Mouse (Mus musculus): Measurements from ENCODE around the gene Ppp4r2.

Ppp4r2 gene

GRCm38 (mm10) chr6:100833355-100833754 lies at the start of gene Ppp4r2:
Ppp4r2 (plus strand) TSS chr6:100833622.
- ATAC-seq (ENCODE audit: low TSS enrichment), result peak; percentile 89

GRCm38 (mm10) chr6:100787726-100788125 lies 45.7 kb upstream of the Ppp4r2 start:
- no peak for ATAC-seq (ENCODE audit: low TSS enrichment)

DNA sequence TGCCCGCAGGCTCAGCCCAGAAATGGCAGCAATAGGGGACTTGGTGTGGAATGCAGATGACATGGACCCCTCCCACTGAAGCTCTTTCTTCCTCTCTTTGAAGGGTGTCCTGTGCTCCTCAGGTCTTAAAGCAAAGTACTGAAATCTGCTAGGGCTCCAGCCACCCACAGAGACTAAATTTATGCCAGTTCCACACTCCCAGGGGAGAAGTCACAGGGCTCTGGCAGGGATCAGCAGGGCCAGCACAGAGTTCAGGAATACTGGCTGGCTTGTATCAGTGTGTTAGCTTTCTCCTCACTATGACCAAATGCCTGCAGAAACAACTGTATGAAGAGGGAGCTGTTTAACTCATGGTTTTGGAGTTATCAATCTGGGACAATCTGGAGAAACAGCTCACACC lies 44.3 kb upstream of the Ppp4r2 start:
- ATAC-seq (ENCODE audit: low TSS enrichment), result no peak

DNA sequence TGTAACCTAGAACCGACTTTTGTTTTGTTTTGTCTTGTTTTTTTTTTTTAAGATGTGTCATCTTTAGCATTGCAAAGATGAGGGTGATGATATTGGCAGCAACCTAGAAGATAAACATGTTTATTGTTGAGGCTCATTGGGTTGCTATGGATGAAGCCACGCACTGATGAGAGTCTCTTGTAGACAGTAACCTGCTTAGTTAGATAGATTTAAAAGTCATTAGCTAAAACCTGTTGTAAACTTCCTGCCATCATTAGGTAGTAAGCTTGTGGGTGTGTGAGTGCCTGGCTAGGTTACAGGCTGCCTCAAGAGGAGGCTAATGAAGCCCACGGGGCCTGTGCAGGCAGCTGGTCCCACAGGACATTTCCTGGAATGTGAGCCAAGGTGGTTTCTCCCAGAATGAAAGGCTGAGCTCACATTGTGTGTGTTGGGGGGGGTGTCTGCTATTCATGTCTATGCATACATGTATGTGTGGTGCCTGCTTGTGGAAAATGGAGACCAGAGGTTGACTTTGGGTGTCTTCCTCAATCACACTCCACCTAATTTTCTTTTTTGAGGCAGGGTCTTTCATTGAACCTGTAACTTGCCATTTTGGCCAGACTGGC lies 41.3 kb upstream of the Ppp4r2 start:
- ATAC-seq (ENCODE audit: low TSS enrichment), result no peak

GRCm38 (mm10) chr6:100792973-100793769 lies 40.3 kb upstream of the Ppp4r2 start:
- no peak for ATAC-seq (ENCODE audit: low TSS enrichment)

DNA sequence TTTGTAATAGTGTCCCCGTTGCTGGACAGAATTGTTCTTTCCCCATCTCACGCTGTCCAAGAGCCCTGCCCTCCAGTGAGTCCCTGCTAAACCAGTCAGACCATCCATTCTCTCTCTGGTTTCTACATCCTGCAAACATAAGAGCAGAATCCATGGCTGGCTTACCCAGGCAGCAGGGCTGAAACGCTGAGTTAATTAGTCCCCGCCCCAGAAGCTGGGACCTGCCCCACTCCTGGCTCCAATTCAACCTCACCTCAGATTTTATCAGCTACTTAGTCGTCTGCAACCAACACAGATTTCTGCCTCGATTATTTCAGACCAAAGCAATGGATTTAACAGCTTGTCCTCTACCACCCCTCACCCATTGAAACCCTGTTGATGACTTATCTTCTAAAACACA lies 37.6 kb upstream of the Ppp4r2 start:
- ATAC-seq (ENCODE audit: low TSS enrichment), result no peak

- ATAC-seq (ENCODE audit: low TSS enrichment), result peak; percentile 53
These were observed 34.1 kb upstream of the Ppp4r2 start for GRCm38 (mm10) chr6:100799290-100799689.

DNA sequence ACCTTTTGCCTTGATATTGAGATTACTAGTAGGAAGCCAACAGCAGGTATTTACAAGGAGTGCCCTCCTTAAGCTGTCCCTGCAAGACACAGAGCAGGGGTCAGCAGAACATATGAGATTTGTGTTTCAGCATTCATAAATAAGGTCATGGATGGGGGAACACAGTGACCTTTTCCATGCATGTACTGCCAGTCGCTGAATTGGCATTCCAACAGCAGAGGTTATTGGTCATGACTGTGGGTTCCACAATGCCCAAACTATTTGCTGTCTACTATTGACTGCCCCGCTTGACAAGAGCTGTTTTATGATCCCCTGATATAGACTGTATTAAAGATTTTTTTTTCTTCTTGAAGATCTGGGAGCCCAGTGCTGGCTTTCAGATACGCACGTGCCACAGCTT lies 33.7 kb upstream of the Ppp4r2 start:
- ATAC-seq (ENCODE audit: low TSS enrichment), result no peak

DNA sequence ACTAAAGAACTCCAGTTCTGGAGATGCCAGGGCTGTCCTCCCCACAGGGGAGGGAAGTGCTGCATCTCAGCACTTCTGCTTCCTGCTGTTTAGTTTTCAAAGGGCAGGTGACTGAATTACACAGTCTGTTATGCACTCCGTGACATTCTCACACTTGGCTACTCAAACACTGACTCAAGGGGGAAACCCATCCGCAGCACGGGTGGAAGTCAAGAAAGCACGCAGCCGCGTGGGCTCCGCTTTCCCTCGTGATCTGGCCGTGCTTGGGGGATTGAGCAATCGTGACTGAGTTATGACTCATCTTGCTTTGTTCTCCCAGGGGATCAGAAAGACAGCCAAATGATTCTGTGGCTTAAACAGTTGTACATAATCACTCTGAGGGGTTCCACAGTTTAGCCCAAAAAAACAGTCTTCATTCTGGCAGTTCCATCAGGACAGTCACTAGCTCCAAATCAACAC lies 32.9 kb upstream of the Ppp4r2 start:
- ATAC-seq (ENCODE audit: low TSS enrichment), result peak; percentile 88

GRCm38 (mm10) chr6:100802381-100803083 lies 30.9 kb upstream of the Ppp4r2 start:
- ATAC-seq (ENCODE audit: low TSS enrichment), result no peak

- ATAC-seq (ENCODE audit: low TSS enrichment), result no peak
These were observed 30.2 kb upstream of the Ppp4r2 start for GRCm38 (mm10) chr6:100803250-100803649.

DNA sequence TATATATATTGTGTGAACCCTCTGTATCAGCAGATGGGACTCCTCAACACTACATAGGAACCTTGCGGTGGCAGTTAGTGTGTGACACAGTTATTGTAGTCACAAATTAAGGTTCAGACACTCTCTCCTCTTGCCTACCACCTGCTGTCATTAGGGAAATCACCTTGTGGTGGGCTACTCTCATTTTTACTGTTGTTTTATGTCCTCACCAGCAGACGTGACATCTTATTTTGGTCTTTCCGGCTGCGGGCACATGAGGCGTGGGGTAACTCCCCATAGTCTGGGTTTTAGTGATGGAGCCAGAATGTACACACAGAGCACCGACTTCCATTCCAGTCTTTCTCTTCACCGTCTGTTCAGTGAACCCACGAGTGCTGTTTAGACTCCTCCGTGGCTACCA lies 26.2 kb upstream of the Ppp4r2 start:
- no peak for ATAC-seq (ENCODE audit: low TSS enrichment)

DNA sequence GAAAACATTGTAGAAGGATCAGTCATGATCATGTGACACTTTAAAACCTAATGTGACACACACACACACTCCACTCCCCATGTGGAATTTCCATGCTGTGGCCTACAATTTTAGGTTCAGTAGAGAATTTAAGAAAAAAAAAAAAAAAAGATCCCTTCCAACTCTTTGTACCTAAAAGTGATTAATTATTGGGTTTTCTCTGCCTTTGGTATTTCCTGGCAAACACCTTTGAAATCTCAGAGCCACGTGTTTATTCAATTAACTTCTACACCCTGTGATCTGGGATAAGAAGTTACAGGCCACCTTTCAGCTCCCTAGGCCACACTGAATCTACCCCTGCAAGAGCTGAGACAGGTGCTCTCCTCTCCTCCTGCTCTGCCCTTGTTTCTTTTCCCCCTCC lies 25.7 kb upstream of the Ppp4r2 start:
- ATAC-seq (ENCODE audit: low TSS enrichment), result no peak

DNA sequence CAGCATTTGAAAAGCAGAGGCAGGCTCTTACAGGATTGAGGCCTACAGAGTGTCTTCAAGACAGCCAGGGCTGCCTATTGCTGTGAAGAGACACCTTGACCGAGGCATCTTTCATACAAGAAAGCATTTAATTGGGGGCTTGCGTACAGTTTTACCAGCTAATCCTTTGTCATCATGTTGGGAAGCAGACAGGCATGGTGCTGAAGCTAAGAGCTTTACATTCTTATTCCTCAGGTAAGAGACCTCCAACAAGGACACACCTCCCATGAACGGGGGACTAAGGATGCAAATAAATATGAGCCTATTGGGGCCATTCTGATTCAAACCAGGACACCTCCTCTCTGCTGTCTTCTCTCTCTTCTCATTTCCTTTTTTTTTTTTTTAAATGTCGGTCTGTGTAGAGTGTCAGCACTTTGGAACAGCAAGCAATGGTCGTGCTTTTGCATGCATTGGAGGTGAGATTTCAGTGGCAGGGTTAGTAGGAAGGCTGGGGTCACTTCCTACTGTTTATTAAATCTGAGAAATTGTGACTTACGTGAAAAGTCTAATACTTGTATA lies 25.1 kb upstream of the Ppp4r2 start:
- no peak for ATAC-seq (ENCODE audit: low TSS enrichment)

DNA sequence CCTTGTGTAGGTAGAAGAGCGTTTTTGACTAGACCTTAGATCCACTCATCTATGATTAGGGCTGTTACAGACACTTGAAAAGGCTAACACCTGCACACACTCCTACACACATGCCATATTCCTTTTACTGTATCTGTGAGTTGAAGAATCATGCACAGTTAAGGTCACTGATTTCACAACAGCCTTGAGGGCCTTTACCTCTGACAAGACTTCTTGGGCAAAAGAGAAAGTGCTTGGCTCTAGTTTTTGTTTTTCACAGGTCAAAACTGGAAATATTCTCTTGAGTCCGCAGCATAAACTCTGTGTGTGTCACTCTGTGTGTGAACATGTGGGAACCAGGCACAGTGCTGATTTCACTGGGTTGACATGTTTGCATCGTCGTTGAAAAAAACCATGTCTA lies 23.3 kb upstream of the Ppp4r2 start:
- ATAC-seq (ENCODE audit: low TSS enrichment), result no peak

GRCm38 (mm10) chr6:100811731-100812130 lies 21.7 kb upstream of the Ppp4r2 start:
- ATAC-seq (ENCODE audit: low TSS enrichment), result no peak

- ATAC-seq (ENCODE audit: low TSS enrichment), result no peak
These were observed 12.1 kb upstream of the Ppp4r2 start for GRCm38 (mm10) chr6:100821367-100821766.

GRCm38 (mm10) chr6:100823356-100823755 lies 10.1 kb upstream of the Ppp4r2 start:
- ATAC-seq (ENCODE audit: low TSS enrichment), result no peak

DNA sequence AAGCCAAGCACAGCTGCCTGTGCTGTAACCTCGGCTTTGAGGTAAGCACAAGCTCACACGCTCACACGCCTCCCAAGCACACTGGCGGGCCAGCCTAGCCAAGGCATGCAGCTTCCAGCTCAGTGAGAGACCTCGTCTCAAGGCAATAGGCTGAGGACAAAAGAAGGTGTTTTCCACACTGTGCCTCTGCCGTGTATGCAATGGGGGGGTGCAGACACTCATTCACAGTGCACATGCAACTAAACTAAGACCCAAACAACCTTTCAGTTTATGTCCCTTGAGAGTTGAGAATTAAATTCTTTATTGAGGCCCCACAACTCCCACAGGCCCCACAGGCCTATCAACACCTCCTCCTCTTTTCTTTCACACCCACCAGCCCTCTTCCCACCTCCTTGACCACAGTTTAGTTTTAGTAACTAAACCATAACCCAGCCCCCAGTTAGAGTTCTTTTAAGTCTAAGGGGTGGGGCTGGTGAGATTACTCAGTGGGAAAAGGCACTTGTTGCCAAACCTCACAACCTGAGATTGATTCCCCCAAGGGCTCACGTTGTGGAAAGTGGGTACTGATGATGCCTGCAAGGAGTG lies 8.9 kb upstream of the Ppp4r2 start:
- ATAC-seq (ENCODE audit: low TSS enrichment), result no peak

- ATAC-seq (ENCODE audit: low TSS enrichment), result no peak
These were observed 7.4 kb upstream of the Ppp4r2 start for GRCm38 (mm10) chr6:100826046-100826445.

DNA sequence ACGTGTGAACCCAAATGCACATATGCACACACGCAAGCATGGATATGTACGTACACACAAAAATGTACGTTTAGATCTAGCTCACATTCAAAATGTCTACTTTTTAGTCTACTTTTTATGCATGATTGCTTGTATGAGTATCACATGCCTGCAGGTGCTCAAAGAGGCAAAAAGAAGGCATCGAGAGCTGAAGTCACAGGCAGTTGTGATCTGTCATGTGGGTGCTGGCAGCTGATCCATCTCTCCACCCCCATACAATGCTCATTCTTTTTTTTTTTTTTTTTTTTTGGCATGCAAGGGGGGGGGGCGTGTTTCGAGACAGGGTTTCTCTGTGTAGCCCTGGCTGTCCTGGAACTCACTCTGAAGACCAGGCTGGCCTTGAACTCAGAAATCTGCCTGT lies 4.9 kb upstream of the Ppp4r2 start:
- ATAC-seq (ENCODE audit: low TSS enrichment), result no peak

GRCm38 (mm10) chr6:100829770-100830169 lies 3.7 kb upstream of the Ppp4r2 start:
- no peak for ATAC-seq (ENCODE audit: low TSS enrichment)
